Mouse (Mus musculus): ENCODE data around the gene Eid2b. TPM values are rescaled to one million over a fixed set of nuclear protein-coding genes. Genes with fewer than 3 reads are reported as not detected.
A peak's percentile ranks its signal among the peaks of the same experiment; 100 is the strongest.

The Eid2b gene
- polyA plus RNA-seq, 1 experiment, result 27.0 TPM

DNA sequence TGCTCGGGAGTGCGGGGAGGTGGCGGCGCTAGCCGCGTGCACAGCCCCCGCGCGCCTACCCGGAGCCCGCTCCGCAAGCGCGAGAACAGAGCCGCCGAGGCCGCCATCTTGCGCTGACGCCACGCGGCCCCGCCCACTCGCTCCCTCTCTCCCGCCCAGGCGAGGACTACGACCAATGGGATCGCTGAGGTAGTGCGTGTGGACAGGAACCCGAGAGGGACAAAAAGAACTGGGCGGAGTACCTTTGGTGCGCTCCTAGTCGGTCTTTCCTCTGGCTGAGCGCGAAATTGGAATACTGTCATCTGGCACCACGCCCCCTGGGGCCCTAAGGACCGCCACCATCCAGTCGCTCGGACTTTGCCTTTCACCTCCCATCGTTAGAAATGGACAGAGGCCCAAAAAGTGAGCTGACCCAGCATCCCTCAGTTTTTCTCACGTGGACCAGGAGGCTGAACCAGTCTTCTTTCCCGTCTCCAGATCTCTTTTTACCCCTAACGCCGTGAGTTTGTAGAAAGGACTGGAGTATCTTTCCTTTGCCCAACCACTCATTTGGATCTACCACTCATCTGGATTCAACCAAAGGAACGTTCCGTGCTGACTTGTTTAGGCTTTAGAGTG lies 34.5 kb downstream of the Eid2b start, which contains the start of gene Timm50:
Gene Timm50 (minus strand): TSS at position 147 of the 618 bp plus-strand sequence.
- Histone ChIP-seq H3K4me1 (ENCODE audit: control insufficient read depth, insufficient read depth, low read length) (0 out of 2 replicates have a peak, but pooled peaks cover 1% of the 10 kb centered on the region), H3K4me3 (ENCODE audit: insufficient read depth, low read length) (peak within 1 kb of the TSS; percentile 58), H3K27ac (ENCODE audit: insufficient read depth, low read length) (no peak within 1 kb of the TSS)
- TF ChIP-seq POLR2A (IDR thresholded peaks at IDR 0.05; ENCODE audit: extremely low read depth, insufficient read depth, low read length) (peak; percentile 54; the same call in 1 of the 2 replicates), CTCF (IDR thresholded peaks at IDR 0.05; ENCODE audit: extremely low read depth, insufficient read depth, low read length) (no peak)

GRCm38 (mm10) chr7:28318036-28318435 lies 40.5 kb downstream of the Eid2b start:
- TF ChIP-seq CTCF (IDR thresholded peaks at IDR 0.05; ENCODE audit: extremely low read depth, insufficient read depth, low read length), result no peak
- TF ChIP-seq POLR2A (IDR thresholded peaks at IDR 0.05; ENCODE audit: extremely low read depth, insufficient read depth, low read length), result no peak
- Histone ChIP-seq H3K4me3 (ENCODE audit: insufficient read depth, low read length) (no peak overlapping the region), H3K27ac (ENCODE audit: insufficient read depth, low read length) (no peak overlapping the region), H3K4me1 (ENCODE audit: control insufficient read depth, insufficient read depth, low read length) (no peaks in the 10 kb centered on the region)

- Histone ChIP-seq H3K27ac (ENCODE audit: insufficient read depth, low read length) (no peak overlapping the region), H3K4me1 (ENCODE audit: control insufficient read depth, insufficient read depth, low read length) (no peaks in the 10 kb centered on the region), H3K4me3 (ENCODE audit: insufficient read depth, low read length) (no peak overlapping the region)
- no peak for TF ChIP-seq CTCF (IDR thresholded peaks at IDR 0.05; ENCODE audit: extremely low read depth, insufficient read depth, low read length)
- no peak for TF ChIP-seq POLR2A (IDR thresholded peaks at IDR 0.05; ENCODE audit: extremely low read depth, insufficient read depth, low read length)
Observed at GRCm38 (mm10) chr7:28318714-28319113, 41.2 kb downstream of the Eid2b start.

GRCm38 (mm10) chr7:28321974-28322720 lies 44.6 kb downstream of the Eid2b start:
- no peak overlapping the region for H3K4me3 ChIP-seq (ENCODE audit: insufficient read depth, low read length)
- TF ChIP-seq CTCF (IDR thresholded peaks at IDR 0.05; ENCODE audit: extremely low read depth, insufficient read depth, low read length) (no peak), POLR2A (IDR thresholded peaks at IDR 0.05; ENCODE audit: extremely low read depth, insufficient read depth, low read length) (no peak)
- H3K27ac ChIP-seq (ENCODE audit: insufficient read depth, low read length), result no peak overlapping the region
- no peaks in the 10 kb centered on the region for H3K4me1 ChIP-seq (ENCODE audit: control insufficient read depth, insufficient read depth, low read length)

GRCm38 (mm10) chr7:28325293-28325692 lies 47.8 kb downstream of the Eid2b start:
- H3K4me1 ChIP-seq (ENCODE audit: control insufficient read depth, insufficient read depth, low read length), result no peaks in the 10 kb centered on the region
- no peak overlapping the region for H3K4me3 ChIP-seq (ENCODE audit: insufficient read depth, low read length)
- TF ChIP-seq POLR2A (IDR thresholded peaks at IDR 0.05; ENCODE audit: extremely low read depth, insufficient read depth, low read length) (no peak), CTCF (IDR thresholded peaks at IDR 0.05; ENCODE audit: extremely low read depth, insufficient read depth, low read length) (no peak)
- no peak overlapping the region for H3K27ac ChIP-seq (ENCODE audit: insufficient read depth, low read length)

DNA sequence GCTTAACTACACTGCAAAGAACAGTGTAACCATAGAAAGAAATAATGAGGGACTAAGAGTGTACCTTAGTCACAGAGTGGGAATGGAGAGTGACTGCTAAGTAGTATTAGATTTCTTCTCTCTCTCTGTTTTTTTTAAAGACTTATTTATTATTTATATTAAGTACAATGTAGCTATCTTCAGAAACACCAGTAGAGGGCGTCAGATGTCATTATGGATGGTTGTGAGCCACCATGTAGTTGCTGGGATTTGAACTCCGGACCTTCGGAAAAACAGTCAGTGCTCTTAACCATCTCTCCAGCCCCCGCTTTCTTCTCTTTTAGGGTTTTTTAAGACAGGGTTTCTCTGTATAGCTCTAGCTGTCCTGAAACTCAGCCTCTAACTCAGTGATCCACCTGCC lies 48.9 kb downstream of the Eid2b start:
- no peak overlapping the region for H3K27ac ChIP-seq (ENCODE audit: insufficient read depth, low read length)
- H3K4me3 ChIP-seq (ENCODE audit: insufficient read depth, low read length), result no peak overlapping the region
- H3K4me1 ChIP-seq (ENCODE audit: control insufficient read depth, insufficient read depth, low read length), result no peaks in the 10 kb centered on the region
- no peak for TF ChIP-seq POLR2A (IDR thresholded peaks at IDR 0.05; ENCODE audit: extremely low read depth, insufficient read depth, low read length)
- no peak for TF ChIP-seq CTCF (IDR thresholded peaks at IDR 0.05; ENCODE audit: extremely low read depth, insufficient read depth, low read length)

- Histone ChIP-seq H3K4me3 (ENCODE audit: insufficient read depth, low read length) (no peak overlapping the region), H3K27ac (ENCODE audit: insufficient read depth, low read length) (no peak overlapping the region), H3K4me1 (ENCODE audit: control insufficient read depth, insufficient read depth, low read length) (no peaks in the 10 kb centered on the region)
- TF ChIP-seq POLR2A (IDR thresholded peaks at IDR 0.05; ENCODE audit: extremely low read depth, insufficient read depth, low read length), result no peak
- TF ChIP-seq CTCF (IDR thresholded peaks at IDR 0.05; ENCODE audit: extremely low read depth, insufficient read depth, low read length), result no peak
Observed at GRCm38 (mm10) chr7:28328260-28328659, 50.7 kb downstream of the Eid2b start.

Other genes with a start within 250 kb of the Eid2b start
- gene Psmc4, start 227.6 kb upstream of the Eid2b start, polyA plus RNA-seq (2012; rRNA removed), result 178 and 181 TPM in 2 replicates
- 0.21 and 0.40 TPM in 2 replicates for gene Fcgbp, start 206.5 kb upstream of the Eid2b start, polyA plus RNA-seq (2012; rRNA removed)
- gene 9530053A07Rik, start 148.3 kb upstream of the Eid2b start, polyA plus RNA-seq (2012; rRNA removed), result 0.06 TPM in 1 of 2 replicates, not detected in the other
- 78.3 and 82.6 TPM in 2 replicates for gene Fbl, start 108.0 kb upstream of the Eid2b start, polyA plus RNA-seq (2012; rRNA removed)
- gene Dyrk1b, start 98.3 kb upstream of the Eid2b start, polyA plus RNA-seq (2012; rRNA removed), result 30.7 and 31.1 TPM in 2 replicates
- gene Eid2, start 9.9 kb upstream of the Eid2b start, polyA plus RNA-seq (2012; rRNA removed), result 49.2 and 52.2 TPM in 2 replicates
- gene Selenov, start 13.4 kb downstream of the Eid2b start, polyA plus RNA-seq (2012; rRNA removed), result 0.92 and 1.0 TPM in 2 replicates
- gene Dll3, start 24.5 kb downstream of the Eid2b start, polyA plus RNA-seq (2012; rRNA removed), result 2.2 TPM in 2 replicates
- 56.9 and 58.6 TPM in 2 replicates for gene Timm50, start 34.3 kb downstream of the Eid2b start, polyA plus RNA-seq (2012; rRNA removed)
- 112 and 113 TPM in 2 replicates for gene Supt5, start 61.0 kb downstream of the Eid2b start, polyA plus RNA-seq (2012; rRNA removed)
- 648 and 653 TPM in 2 replicates for gene Rps16, start 72.9 kb downstream of the Eid2b start, polyA plus RNA-seq (2012; rRNA removed)
- gene Plekhg2, start 94.9 kb downstream of the Eid2b start, polyA plus RNA-seq (2012; rRNA removed), result 3.5 and 4.2 TPM in 2 replicates
- gene Zfp36, start 102.5 kb downstream of the Eid2b start, polyA plus RNA-seq (2012; rRNA removed), result 3.6 and 3.8 TPM in 2 replicates
- 38.6 and 42.6 TPM in 2 replicates for gene Med29, start 115.0 kb downstream of the Eid2b start, polyA plus RNA-seq (2012; rRNA removed)
- 101 and 108 TPM in 2 replicates for gene Paf1, start 115.2 kb downstream of the Eid2b start, polyA plus RNA-seq (2012; rRNA removed)
- gene Gmfg, start 159.7 kb downstream of the Eid2b start, polyA plus RNA-seq (2012; rRNA removed), result 2.8 and 5.1 TPM in 2 replicates
- gene Lrfn1, start 174.2 kb downstream of the Eid2b start, polyA plus RNA-seq (2012; rRNA removed), result 47.0 and 51.1 TPM in 2 replicates
- gene Ifnl2, start 232.7 kb downstream of the Eid2b start, polyA plus RNA-seq (2012; rRNA removed), result not detected in 2 replicates
- not detected in 2 replicates for gene Ifnl3, start 245.1 kb downstream of the Eid2b start, polyA plus RNA-seq (2012; rRNA removed)